Mouse (Mus musculus) forebrain, embryonic 15.5 days (tissue): ENCODE measurements around the gene Arhgap42. TPM values are rescaled to one million over a fixed set of nuclear protein-coding genes. Genes with fewer than 3 reads are reported as not detected.

ENCODE experiments used
- ATAC-seq: fragments of 200-750 bp; cut with Nextera tagmentation; replicated peaks from 2 replicates; pipeline ENCODE4 v1.8.0; 2017; ENCODE audit warnings: mild to moderate bottlenecking, moderate TSS enrichment, moderate library complexity
- H3K27ac ChIP-seq: fragments of 300-500 bp; sonication (generic); replicated peaks from 2 replicates; pipeline ENCODE4 v1.5.1; 2015; ENCODE audit warnings: mild to moderate bottlenecking, inconsistent platforms
- H3K27me3 ChIP-seq: fragments of 300-500 bp; sonication (generic); 2 replicates; pipeline ENCODE4 v1.6.1; 2015; ENCODE audit warnings: inconsistent platforms
- H3K36me3 ChIP-seq: fragments of 300-500 bp; sonication (generic); 2 replicates; pipeline ENCODE4 v1.6.1; 2015; ENCODE audit warnings: mild to moderate bottlenecking, inconsistent platforms
- H3K4me1 ChIP-seq: fragments of 300-500 bp; sonication (generic); 2 replicates; pipeline ENCODE4 v1.6.1; 2015; ENCODE audit warnings: inconsistent platforms
- H3K4me2 ChIP-seq: fragments of 300-500 bp; sonication (generic); replicated peaks from 2 replicates; pipeline ENCODE4 v1.6.1; 2015; ENCODE audit warnings: mild to moderate bottlenecking, inconsistent platforms
- H3K4me3 ChIP-seq: fragments of 300-500 bp; sonication (generic); 2 replicates; pipeline ENCODE4 v1.5.1; 2015; ENCODE audit warnings: mild to moderate bottlenecking, inconsistent platforms
- H3K9ac ChIP-seq: fragments of 300-500 bp; sonication (generic); replicated peaks from 2 replicates; pipeline ENCODE4 v1.6.1; 2015; ENCODE audit warnings: mild to moderate bottlenecking, inconsistent platforms
- H3K9me3 ChIP-seq: fragments of 300-500 bp; sonication (generic); 2 replicates; pipeline ENCODE4 v1.6.1; 2016; ENCODE audit warnings: inconsistent platforms
- WGBS: fragments of 180-500 bp; shearing (Covaris S2); methylation state at CpG from one replicate; pipeline ENCODE4 v1.1.7; 2015; ENCODE audit warnings: mixed read lengths; 5-methylcytosine and 5-hydroxymethylcytosine counted together
- polyA plus RNA-seq: library from polyadenylated mRNA; unstranded; fragments of >200 nt; fragmentation: Nextera tagmentation; extraction: Ambion mirVana; gene quantifications from 2 replicates; pipeline ENCODE4 v1.2.1, GENCODE M21; 2015

Arhgap42 gene
- polyA plus RNA-seq, 1 experiment from 2014 or later, result 22.7 TPM

GRCm38 (mm10) chr9:9051184-9051583, 187.7 kb downstream of the Arhgap42 start:
- WGBS, result 42% methylated on average over 5 of the region's 5 CpGs
- Histone ChIP-seq H3K4me3 (no peak overlapping the region), H3K27ac (no peak overlapping the region), H3K4me2 (no peak overlapping the region), H3K27me3 (no peaks in the 10 kb centered on the region), H3K9me3 (no peaks in the 10 kb centered on the region), H3K36me3 (no peaks in the 10 kb centered on the region), H3K4me1 (no peaks in the 10 kb centered on the region), H3K9ac (no peak overlapping the region)
- ATAC-seq, result peak; percentile 46; the same call in 1 of the 2 replicates

GRCm38 (mm10) chr9:9049202-9049601, 189.7 kb downstream of the Arhgap42 start:
- no peak overlapping the region for H3K4me3 ChIP-seq
- no peak overlapping the region for H3K9ac ChIP-seq
- no peaks in the 10 kb centered on the region for H3K9me3 ChIP-seq
- H3K4me1 ChIP-seq, result no peaks in the 10 kb centered on the region
- no peaks in the 10 kb centered on the region for H3K27me3 ChIP-seq
- no peak overlapping the region for H3K27ac ChIP-seq
- no peak for ATAC-seq
- H3K4me2 ChIP-seq, result no peak overlapping the region
- no peaks in the 10 kb centered on the region for H3K36me3 ChIP-seq
- WGBS, result 60% methylated on average over 3 of the region's 3 CpGs

GRCm38 (mm10) chr9:9041009-9041408, 197.9 kb downstream of the Arhgap42 start:
- ATAC-seq, result no peak
- Histone ChIP-seq H3K27ac (no peak overlapping the region), H3K4me3 (no peak overlapping the region), H3K9me3 (no peaks in the 10 kb centered on the region), H3K27me3 (no peaks in the 10 kb centered on the region), H3K4me2 (no peak overlapping the region), H3K9ac (no peak overlapping the region), H3K4me1 (no peaks in the 10 kb centered on the region), H3K36me3 (no peaks in the 10 kb centered on the region)
- 84% methylated on average over 7 of the region's 7 CpGs for WGBS

GRCm38 (mm10) chr9:9037017-9037671, 201.8 kb downstream of the Arhgap42 start:
- 57% methylated on average over 3 of the region's 3 CpGs for WGBS

GRCm38 (mm10) chr9:9027904-9028303, 211.0 kb downstream of the Arhgap42 start:
- Histone ChIP-seq H3K9ac (no peak overlapping the region), H3K4me1 (0 out of 2 replicates have a peak, but pooled peaks cover 3% of the 10 kb centered on the region), H3K4me3 (no peak overlapping the region), H3K4me2 (no peak overlapping the region), H3K9me3 (no peaks in the 10 kb centered on the region), H3K27ac (no peak overlapping the region), H3K36me3 (no peaks in the 10 kb centered on the region), H3K27me3 (no peaks in the 10 kb centered on the region)
- 63% methylated on average over 3 of the region's 3 CpGs for WGBS
- ATAC-seq, result no peak

More at GRCm38 (mm10) chr9:9037017-9037671, 201.8 kb downstream of the Arhgap42 start:
- Histone ChIP-seq H3K4me2 (no peak overlapping the region), H3K9ac (no peak overlapping the region), H3K27me3 (no peaks in the 10 kb centered on the region), H3K36me3 (no peaks in the 10 kb centered on the region), H3K4me1 (no peaks in the 10 kb centered on the region), H3K9me3 (no peaks in the 10 kb centered on the region), H3K4me3 (no peak overlapping the region), H3K27ac (no peak overlapping the region)
- ATAC-seq, result peak; percentile 82; the same call in 1 of the 2 replicates

- Histone ChIP-seq H3K9ac (no peak overlapping the region), H3K4me2 (no peak overlapping the region), H3K4me3 (no peak overlapping the region), H3K4me1 (0 out of 2 replicates have a peak, but pooled peaks cover 3% of the 10 kb centered on the region), H3K36me3 (no peaks in the 10 kb centered on the region), H3K27me3 (no peaks in the 10 kb centered on the region), H3K9me3 (no peaks in the 10 kb centered on the region), H3K27ac (no peak overlapping the region)
- no peak for ATAC-seq
- 2% methylated on average over 5 of the region's 5 CpGs for WGBS
These were observed 211.5 kb downstream of the Arhgap42 start for GRCm38 (mm10) chr9:9027445-9027844.

GRCm38 (mm10) chr9:9015108-9015507, 223.8 kb downstream of the Arhgap42 start:
- H3K4me2 ChIP-seq, result no peak overlapping the region
- no peaks in the 10 kb centered on the region for H3K36me3 ChIP-seq
- no peak overlapping the region for H3K4me3 ChIP-seq
- H3K9me3 ChIP-seq, result no peaks in the 10 kb centered on the region
- H3K27me3 ChIP-seq, result no peaks in the 10 kb centered on the region
- H3K9ac ChIP-seq, result no peak overlapping the region
- 91% methylated on average over 2 of the region's 2 CpGs for WGBS
- no peak overlapping the region for H3K27ac ChIP-seq
- no peaks in the 10 kb centered on the region for H3K4me1 ChIP-seq
- ATAC-seq, result no peak

- no peak overlapping the region for H3K9ac ChIP-seq
- H3K9me3 ChIP-seq, result no peaks in the 10 kb centered on the region
- no peaks in the 10 kb centered on the region for H3K27me3 ChIP-seq
- 0 out of 2 replicates have a peak, but pooled peaks cover 3% of the 10 kb centered on the region for H3K36me3 ChIP-seq
- no peak overlapping the region for H3K4me3 ChIP-seq
- H3K4me2 ChIP-seq, result no peak overlapping the region
- H3K27ac ChIP-seq, result no peak overlapping the region
- no peak for ATAC-seq
- no peaks in the 10 kb centered on the region for H3K4me1 ChIP-seq
These were observed 237.7 kb downstream of the Arhgap42 start for GRCm38 (mm10) chr9:9001170-9001569.

- no peaks in the 10 kb centered on the region for H3K36me3 ChIP-seq
- no peak overlapping the region for H3K9ac ChIP-seq
- no peak for ATAC-seq
- H3K9me3 ChIP-seq, result no peaks in the 10 kb centered on the region
- no peaks in the 10 kb centered on the region for H3K4me1 ChIP-seq
- 71% methylated on average over 2 of the region's 2 CpGs for WGBS
- no peak overlapping the region for H3K4me3 ChIP-seq
- H3K4me2 ChIP-seq, result no peak overlapping the region
- no peak overlapping the region for H3K27ac ChIP-seq
- H3K27me3 ChIP-seq, result no peaks in the 10 kb centered on the region
These were observed 242.4 kb downstream of the Arhgap42 start for GRCm38 (mm10) chr9:8996494-8996893.

GRCm38 (mm10) chr9:8982315-8982714, 256.6 kb downstream of the Arhgap42 start:
- Histone ChIP-seq H3K36me3 (no peaks in the 10 kb centered on the region), H3K27me3 (no peaks in the 10 kb centered on the region), H3K9me3 (no peaks in the 10 kb centered on the region), H3K9ac (no peak overlapping the region), H3K4me2 (no peak overlapping the region), H3K4me3 (no peak overlapping the region), H3K4me1 (peaks cover 7% of the 10 kb centered on the region; the same call in 1 of the 2 replicates), H3K27ac (no peak overlapping the region)
- ATAC-seq, result no peak
- 83% methylated on average over 3 of the region's 3 CpGs for WGBS

GRCm38 (mm10) chr9:8977775-8978174, 261.1 kb downstream of the Arhgap42 start:
- WGBS, result 11% methylated on average over 2 of the region's 2 CpGs
- no peak overlapping the region for H3K4me3 ChIP-seq
- no peaks in the 10 kb centered on the region for H3K9me3 ChIP-seq
- no peaks in the 10 kb centered on the region for H3K27me3 ChIP-seq
- no peak overlapping the region for H3K4me2 ChIP-seq
- peak; percentile 89 for ATAC-seq
- no peak overlapping the region for H3K27ac ChIP-seq
- H3K36me3 ChIP-seq, result no peaks in the 10 kb centered on the region
- H3K4me1 ChIP-seq, result peaks cover 7% of the 10 kb centered on the region; the same call in 1 of the 2 replicates
- H3K9ac ChIP-seq, result no peak overlapping the region

- 74% methylated on average over 2 of the region's 2 CpGs for WGBS
- no peaks in the 10 kb centered on the region for H3K27me3 ChIP-seq
- no peak for ATAC-seq
These were observed 267.4 kb downstream of the Arhgap42 start, which contains the start of gene Gm16485 for GRCm38 (mm10) chr9:8971491-8971890. Gene Gm16485 (plus strand): TSS chr9:8971791.

GRCm38 (mm10) chr9:8970240-8970639, 268.7 kb downstream of the Arhgap42 start:
- no peak overlapping the region for H3K27ac ChIP-seq
- no peaks in the 10 kb centered on the region for H3K4me1 ChIP-seq
- no peaks in the 10 kb centered on the region for H3K27me3 ChIP-seq
- WGBS, result 57% methylated on average over 7 of the region's 7 CpGs
- H3K9ac ChIP-seq, result no peak overlapping the region
- no peak overlapping the region for H3K4me3 ChIP-seq
- H3K9me3 ChIP-seq, result no peaks in the 10 kb centered on the region
- no peak for ATAC-seq
- H3K4me2 ChIP-seq, result no peak overlapping the region
- H3K36me3 ChIP-seq, result no peaks in the 10 kb centered on the region

More at GRCm38 (mm10) chr9:8971491-8971890, 267.4 kb downstream of the Arhgap42 start, which contains the start of gene Gm16485:
- Histone ChIP-seq H3K27ac (no peak within 1 kb of the TSS), H3K4me1 (no peaks in the 10 kb centered on the region), H3K4me2 (no peak within 1 kb of the TSS), H3K4me3 (no peak within 1 kb of the TSS), H3K9me3 (no peaks in the 10 kb centered on the region), H3K9ac (no peak within 1 kb of the TSS), H3K36me3 (no peaks in the 10 kb centered on the region)
